Mouse (Mus musculus): ENCODE results near the gene Lrrtm3. TPM values are rescaled to one million over a fixed set of nuclear protein-coding genes. Genes with fewer than 3 reads are reported as not detected.

Lrrtm3 gene
- total and polyA plus RNA-seq, 3 experiments, result not detected

GRCm38 (mm10) chr10:63950867-63951266, 139.2 kb downstream of the Lrrtm3 start:
- dilution Hi-C loops (cut with MboI; ENCODE audit: extremely low pct_ligation_motif_present, extremely low pct_unique_long_range_greater_than_20kb, low sequenced_read_pairs) (no loop called here), in situ Hi-C loops (cut with MboI; ENCODE audit: low pct_ligation_motif_present, low pct_unique_long_range_greater_than_20kb, low sequenced_read_pairs) (no loop called here)
- no peak for DNase-seq (ENCODE audit: extremely low read depth)
- no peaks in the 10 kb centered on the region for H3K4me1 ChIP-seq (ENCODE audit: control insufficient read depth in 1 of 2, insufficient read depth in 2 of 2)
- no peaks in the 10 kb centered on the region for H3K79me2 ChIP-seq (replicated peaks; ENCODE audit: control insufficient read depth, extremely low read depth, insufficient read depth, poor library complexity, severe bottlenecking)
- no peaks in the 10 kb centered on the region for H3K27me3 ChIP-seq (replicated peaks)
- H3K4me3 ChIP-seq (replicated peaks in 1 of 3; ENCODE audit: low read depth in 2 of 3, low read length in 2 of 3, poor library complexity in 1 of 3), result no peak overlapping the region
- TF ChIP-seq POLR2AphosphoS2 (IDR thresholded peaks at IDR 0.05; ENCODE audit: low read depth, low read length) (no peak), NELFE (IDR thresholded peaks at IDR 0.05; ENCODE audit: low read depth, low read length) (no peak), ZKSCAN1 (IDR thresholded peaks at IDR 0.05; ENCODE audit: borderline replicate concordance, low read depth, low read length) (no peak), E2F4 (IDR thresholded peaks at IDR 0.05; ENCODE audit: insufficient replicate concordance, low read depth, low read length) (no peak), ELF1 (IDR thresholded peaks at IDR 0.05; ENCODE audit: low read depth, low read length) (no peak), ETS1 (conservative IDR thresholded peaks at IDR 0.05; ENCODE audit: low read depth, low read length) (no peak)
- H3K9ac ChIP-seq (ENCODE audit: insufficient read depth, low read depth), result no peak overlapping the region
- H3K4me2 ChIP-seq (ENCODE audit: insufficient read depth, low read depth, poor library complexity, severe bottlenecking), result no peak overlapping the region
- H3K27ac ChIP-seq (ENCODE audit: insufficient read depth, low read depth), result no peak overlapping the region
- H3K36me3 ChIP-seq (replicated peaks in 1 of 2; ENCODE audit: control insufficient read depth in 1 of 2, insufficient read depth in 1 of 2, low read length in 1 of 2), result no peaks in the 10 kb centered on the region
- H3K9me3 ChIP-seq (replicated peaks; ENCODE audit: low read length), result peaks cover 54% of the 10 kb centered on the region

- Histone ChIP-seq H3K4me2 (ENCODE audit: insufficient read depth, low read depth, poor library complexity, severe bottlenecking) (no peak overlapping the region), H3K79me2 (replicated peaks; ENCODE audit: control insufficient read depth, extremely low read depth, insufficient read depth, poor library complexity, severe bottlenecking) (no peaks in the 10 kb centered on the region), H3K36me3 (replicated peaks in 1 of 2; ENCODE audit: control insufficient read depth in 1 of 2, insufficient read depth in 1 of 2, low read length in 1 of 2) (no peaks in the 10 kb centered on the region), H3K4me3 (replicated peaks in 1 of 3; ENCODE audit: low read depth in 2 of 3, low read length in 2 of 3, poor library complexity in 1 of 3) (no peak overlapping the region), H3K27me3 (replicated peaks) (no peaks in the 10 kb centered on the region), H3K9me3 (replicated peaks; ENCODE audit: low read length) (peaks cover 57% of the 10 kb centered on the region), H3K27ac (ENCODE audit: insufficient read depth, low read depth) (no peak overlapping the region), H3K9ac (ENCODE audit: insufficient read depth, low read depth) (no peak overlapping the region), H3K4me1 (ENCODE audit: control insufficient read depth in 1 of 2, insufficient read depth in 2 of 2) (no peaks in the 10 kb centered on the region)
- dilution Hi-C loops (cut with MboI; ENCODE audit: extremely low pct_ligation_motif_present, extremely low pct_unique_long_range_greater_than_20kb, low sequenced_read_pairs) (no loop called here), in situ Hi-C loops (cut with MboI; ENCODE audit: low pct_ligation_motif_present, low pct_unique_long_range_greater_than_20kb, low sequenced_read_pairs) (no loop called here)
- DNase-seq (ENCODE audit: extremely low read depth), result no peak
- TF ChIP-seq PAX5 (IDR thresholded peaks at IDR 0.05; ENCODE audit: low read length) (no peak), POLR2A (IDR thresholded peaks at IDR 0.05; ENCODE audit: low read depth, low read length) (no peak), UBTF (IDR thresholded peaks at IDR 0.05; ENCODE audit: low read depth, low read length) (no peak), MAZ (IDR thresholded peaks at IDR 0.05; ENCODE audit: low read depth, low read length) (no peak), JUN (IDR thresholded peaks at IDR 0.05; ENCODE audit: insufficient read depth, low read depth, low read length) (no peak), ZNF384 (IDR thresholded peaks at IDR 0.05; ENCODE audit: low read depth, low read length) (no peak), POLR2AphosphoS2 (IDR thresholded peaks at IDR 0.05; ENCODE audit: low read depth, low read length) (no peak), RAD21 (IDR thresholded peaks at IDR 0.05; ENCODE audit: low read depth, low read length) (no peak), EP300 (IDR thresholded peaks at IDR 0.05; ENCODE audit: low read length) (no peak), MAFK (IDR thresholded peaks at IDR 0.05; ENCODE audit: insufficient replicate concordance, low read length) (no peak), GABPA (IDR thresholded peaks at IDR 0.05; ENCODE audit: insufficient replicate concordance, low read depth, low read length) (no peak), MAX (IDR thresholded peaks at IDR 0.05; ENCODE audit: low read length) (no peak)
Measured at GRCm38 (mm10) chr10:63947266-63947665, 142.8 kb downstream of the Lrrtm3 start.
